Mouse (Mus musculus): ENCODE results near the gene Akain1.

DNA sequence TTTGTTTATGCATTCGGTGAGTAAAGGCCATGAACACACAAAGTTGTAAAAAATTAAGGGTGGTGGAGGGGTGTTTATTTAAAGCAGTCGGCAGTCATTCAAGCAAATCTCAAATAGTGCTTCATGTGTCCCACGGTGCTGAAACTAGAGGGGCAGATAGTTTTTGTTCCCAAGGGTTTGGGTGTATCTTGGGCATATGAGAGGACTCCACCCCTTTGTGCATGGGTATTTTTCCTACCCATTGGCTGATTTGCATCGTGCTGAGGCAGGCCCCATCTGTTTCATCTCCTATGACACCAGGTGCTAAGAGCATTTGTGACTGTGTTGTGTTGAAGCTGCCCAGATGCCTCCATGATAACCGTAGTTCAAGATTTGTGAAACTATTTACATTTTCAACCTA lies 1.3 kb upstream of the Akain1 start:
- TF ChIP-seq CTCF (IDR thresholded peaks at IDR 0.05; ENCODE audit: low read depth, low read length) = no peak
- no peak for TF ChIP-seq POLR2A (IDR thresholded peaks at IDR 0.05; ENCODE audit: borderline replicate concordance, low read depth, low read length)
